Mouse (Mus musculus) CH12.LX (cell line): ENCODE measurements around the gene Phf20.

Experiments
- CTCF ChIP-seq, 2 experiments: IDR thresholded peaks in 1 of 2; conservative IDR thresholded peaks in 1 of 2; 2 replicates each; pipeline ENCODE4 v1.5.1; 2011 to 2012; ENCODE audit warnings: low read depth in 2 of 2, low read length in 2 of 2, improper control_type of control experiment in 1 of 2, inconsistent platforms in 1 of 2, mild to moderate bottlenecking in 1 of 2, moderate library complexity in 1 of 2
- POLR2A ChIP-seq: IDR thresholded peaks from 2 replicates; pipeline ENCODE4 v1.6.1; 2011; ENCODE audit warnings: low read depth, mild to moderate bottlenecking, improper control_type of control experiment, low read length

- TF ChIP-seq POLR2A = no peak; the same call in 1 of the 2 replicates
- no peak for TF ChIP-seq CTCF (conservative IDR thresholded peaks at IDR 0.05 in 1 of 2, IDR thresholded peaks at IDR 0.05 in 1 of 2; ENCODE audit: low read depth in 2 of 2, low read length in 2 of 2)
Measured at GRCm38 (mm10) chr2:156310945-156311344, 114.7 kb downstream of the Phf20 start.
